Mouse (Mus musculus): ENCODE results near the gene Katnbl1. TPM values are rescaled to one million over a fixed set of nuclear protein-coding genes. Genes with fewer than 3 reads are reported as not detected.
A peak's percentile ranks its signal among the peaks of the same experiment; 100 is the strongest.
"Not testable (repeated sequence)": the region's sequence is repeated elsewhere in the genome, so short reads cannot be mapped to it uniquely, and the experiment has no call there.

Gene Katnbl1
- total and polyA plus RNA-seq, 2 experiments from 2014 or later = 22.2 to 24.3 TPM

- Histone ChIP-seq H3K9me3 (ENCODE audit: low read length) (no peaks in the 10 kb centered on the region), H3K4me1 (ENCODE audit: insufficient read depth) (no peaks in the 10 kb centered on the region), H3K27ac (ENCODE audit: low read depth, low read length) (no peak overlapping the region), H3K9ac (no peak overlapping the region), H3K4me3 (ENCODE audit: low read depth, low read length) (no peak overlapping the region), H3K4me2 (ENCODE audit: low read depth) (no peak overlapping the region), H3K36me3 (ENCODE audit: insufficient read depth) (no peaks in the 10 kb centered on the region), H3K27me3 (ENCODE audit: insufficient read depth, low read length) (no peaks in the 10 kb centered on the region)
- 33% methylated on average over 4 of the region's 4 CpGs for WGBS
- DNase-seq (no peak), ATAC-seq (no peak)
- TF ChIP-seq CTCF (IDR thresholded peaks at IDR 0.05; ENCODE audit: low read depth) = peak; percentile 52
These were observed 70.7 kb downstream of the Katnbl1 start for GRCm38 (mm10) chr2:112449597-112450296.

GRCm38 (mm10) chr2:112452513-112452912, 73.5 kb downstream of the Katnbl1 start:
- not testable (repeated sequence) for H3K36me3 ChIP-seq (ENCODE audit: insufficient read depth); H3K9me3 ChIP-seq (ENCODE audit: low read length); H3K9ac ChIP-seq; H3K4me1 ChIP-seq (ENCODE audit: insufficient read depth); H3K27me3 ChIP-seq (ENCODE audit: insufficient read depth, low read length); H3K4me3 ChIP-seq (ENCODE audit: low read depth, low read length); H3K4me2 ChIP-seq (ENCODE audit: low read depth); ATAC-seq; H3K27ac ChIP-seq (ENCODE audit: low read depth, low read length); DNase-seq

- H3K27me3 ChIP-seq (ENCODE audit: insufficient read depth, low read length) = no peaks in the 10 kb centered on the region
- H3K4me1 ChIP-seq (ENCODE audit: insufficient read depth) = 0 out of 2 replicates have a peak, but pooled peaks cover 8% of the 10 kb centered on the region
- no peak for DNase-seq
- ATAC-seq = peak; percentile 53
- no peaks in the 10 kb centered on the region for H3K9me3 ChIP-seq (ENCODE audit: low read length)
- no peaks in the 10 kb centered on the region for H3K36me3 ChIP-seq (ENCODE audit: insufficient read depth)
- H3K4me3 ChIP-seq (ENCODE audit: low read depth, low read length) = peak overlapping the region; percentile 69
- peak overlapping the region; percentile 87 for H3K9ac ChIP-seq
- 32% methylated on average over 17 of the region's 17 CpGs for WGBS
- H3K27ac ChIP-seq (ENCODE audit: low read depth, low read length) = peak overlapping the region; percentile 90
- TF ChIP-seq CTCF (IDR thresholded peaks at IDR 0.05; ENCODE audit: low read depth) = no peak
- H3K4me2 ChIP-seq (ENCODE audit: low read depth) = peak overlapping the region; percentile 74
These were observed 75.3 kb downstream of the Katnbl1 start for GRCm38 (mm10) chr2:112454125-112454861.

GRCm38 (mm10) chr2:112454862-112455564, 76.0 kb downstream of the Katnbl1 start, which contains the start of gene Emc7:
Emc7 (plus strand) TSS chr2:112454997.
- peak within 1 kb of the TSS; percentile 87 for H3K9ac ChIP-seq
- peak within 1 kb of the TSS; percentile 69 for H3K4me3 ChIP-seq (ENCODE audit: low read depth, low read length)
- WGBS = 2% methylated on average over 49 of the region's 49 CpGs
- H3K27ac ChIP-seq (ENCODE audit: low read depth, low read length) = peak within 1 kb of the TSS; percentile 90
- no peaks in the 10 kb centered on the region; the same call in 1 of the 2 replicates for H3K36me3 ChIP-seq (ENCODE audit: insufficient read depth)
- peak within 1 kb of the TSS; percentile 74 for H3K4me2 ChIP-seq (ENCODE audit: low read depth)
- no peak for TF ChIP-seq CTCF (IDR thresholded peaks at IDR 0.05; ENCODE audit: low read depth)
- peak; percentile 99 for ATAC-seq
- peak; percentile 97 for DNase-seq
- 0 out of 2 replicates have a peak, but pooled peaks cover 8% of the 10 kb centered on the region for H3K4me1 ChIP-seq (ENCODE audit: insufficient read depth)
- H3K27me3 ChIP-seq (ENCODE audit: insufficient read depth, low read length) = no peaks in the 10 kb centered on the region
- H3K9me3 ChIP-seq (ENCODE audit: low read length) = no peaks in the 10 kb centered on the region

GRCm38 (mm10) chr2:112460557-112460956, 81.5 kb downstream of the Katnbl1 start:
- no peak overlapping the region for H3K4me3 ChIP-seq (ENCODE audit: low read depth, low read length)
- 0 out of 2 replicates have a peak, but pooled peaks cover 8% of the 10 kb centered on the region for H3K4me1 ChIP-seq (ENCODE audit: insufficient read depth)
- peaks cover 18% of the 10 kb centered on the region for H3K36me3 ChIP-seq (ENCODE audit: insufficient read depth)
- no peaks in the 10 kb centered on the region for H3K27me3 ChIP-seq (ENCODE audit: insufficient read depth, low read length)
- H3K9ac ChIP-seq = no peak overlapping the region
- no peak overlapping the region for H3K4me2 ChIP-seq (ENCODE audit: low read depth)
- 93% methylated on average over 3 of the region's 3 CpGs for WGBS
- no peaks in the 10 kb centered on the region for H3K9me3 ChIP-seq (ENCODE audit: low read length)
- no peak for TF ChIP-seq CTCF (IDR thresholded peaks at IDR 0.05; ENCODE audit: low read depth)
- no peak overlapping the region for H3K27ac ChIP-seq (ENCODE audit: low read depth, low read length)
- ATAC-seq (no peak), DNase-seq (no peak)

Other genes with a start within 250 kb of the Katnbl1 start
- not detected in 2 replicates for gene Olfr1316, start 244.2 kb upstream of the Katnbl1 start, total RNA-seq (2014; rRNA removed)
- not detected in 2 replicates for gene Olfr1316, start 244.2 kb upstream of the Katnbl1 start, polyA plus RNA-seq (2015; fragmentation: Nextera tagmentation; extraction: Ambion mirVana)
- not detected in 2 replicates for gene Olfr1317, start 238.9 kb upstream of the Katnbl1 start, total RNA-seq (2014; rRNA removed)
- gene Olfr1317, start 238.9 kb upstream of the Katnbl1 start, polyA plus RNA-seq (2015; fragmentation: Nextera tagmentation; extraction: Ambion mirVana) = not detected in 2 replicates
- gene Olfr1318, start 225.0 kb upstream of the Katnbl1 start, total RNA-seq (2014; rRNA removed) = not detected in 2 replicates
- gene Olfr1318, start 225.0 kb upstream of the Katnbl1 start, polyA plus RNA-seq (2015; fragmentation: Nextera tagmentation; extraction: Ambion mirVana) = 0.05 TPM in 1 of 2 replicates, not detected in the other
- 23.9 and 27.6 TPM in 2 replicates for gene Lpcat4, start 139.7 kb upstream of the Katnbl1 start, total RNA-seq (2014; rRNA removed)
- 12.8 and 17.3 TPM in 2 replicates for gene Lpcat4, start 139.7 kb upstream of the Katnbl1 start, polyA plus RNA-seq (2015; fragmentation: Nextera tagmentation; extraction: Ambion mirVana)
- gene Nutm1, start 119.9 kb upstream of the Katnbl1 start, total RNA-seq (2014; rRNA removed) = not detected in 2 replicates
- gene Nutm1, start 119.9 kb upstream of the Katnbl1 start, polyA plus RNA-seq (2015; fragmentation: Nextera tagmentation; extraction: Ambion mirVana) = 0.08 and 0.09 TPM in 2 replicates
- 95.1 and 120 TPM in 2 replicates for gene Nop10, start 117.3 kb upstream of the Katnbl1 start, total RNA-seq (2014; rRNA removed)
- gene Nop10, start 117.3 kb upstream of the Katnbl1 start, polyA plus RNA-seq (2015; fragmentation: Nextera tagmentation; extraction: Ambion mirVana) = 160 and 215 TPM in 2 replicates
- 54.4 and 69.3 TPM in 2 replicates for gene Slc12a6, start 113.4 kb upstream of the Katnbl1 start, total RNA-seq (2014; rRNA removed)
- 7.8 and 10.6 TPM in 2 replicates for gene Slc12a6, start 113.4 kb upstream of the Katnbl1 start, polyA plus RNA-seq (2015; fragmentation: Nextera tagmentation; extraction: Ambion mirVana)
- 1.9 and 2.9 TPM in 2 replicates for gene Gm21985, start 112.9 kb upstream of the Katnbl1 start, total RNA-seq (2014; rRNA removed)
- not detected in 2 replicates for gene Gm21985, start 112.9 kb upstream of the Katnbl1 start, polyA plus RNA-seq (2015; fragmentation: Nextera tagmentation; extraction: Ambion mirVana)
- gene Emc4, start 11.2 kb upstream of the Katnbl1 start, total RNA-seq (2014; rRNA removed) = 92.5 and 96.0 TPM in 2 replicates
- 216 and 251 TPM in 2 replicates for gene Emc4, start 11.2 kb upstream of the Katnbl1 start, polyA plus RNA-seq (2015; fragmentation: Nextera tagmentation; extraction: Ambion mirVana)
- gene Emc7, start 75.8 kb downstream of the Katnbl1 start, total RNA-seq (2014; rRNA removed) = 18.2 and 18.4 TPM in 2 replicates
- 26.5 and 27.0 TPM in 2 replicates for gene Emc7, start 75.8 kb downstream of the Katnbl1 start, polyA plus RNA-seq (2015; fragmentation: Nextera tagmentation; extraction: Ambion mirVana)
- 3.8 and 4.7 TPM in 2 replicates for gene Chrm5, start 101.6 kb downstream of the Katnbl1 start, total RNA-seq (2014; rRNA removed)
- gene Chrm5, start 101.6 kb downstream of the Katnbl1 start, polyA plus RNA-seq (2015; fragmentation: Nextera tagmentation; extraction: Ambion mirVana) = 1.2 and 2.7 TPM in 2 replicates
- 4.3 and 4.6 TPM in 2 replicates for gene Aven, start 113.8 kb downstream of the Katnbl1 start, total RNA-seq (2014; rRNA removed)
- gene Aven, start 113.8 kb downstream of the Katnbl1 start, polyA plus RNA-seq (2015; fragmentation: Nextera tagmentation; extraction: Ambion mirVana) = 1.9 and 3.2 TPM in 2 replicates